Mouse (Mus musculus) testis, adult 2 months (tissue): Measurements from ENCODE around the gene Arhgap15.

Experiments used
- CTCF ChIP-seq: fragments of 200-500 bp; IDR thresholded peaks from 2 replicates; pipeline ENCODE4 v1.5.1; 2012; ENCODE audit warnings: low read depth, mild to moderate bottlenecking, inconsistent platforms, low read length, moderate library complexity; ENCODE audit not compliant: control insufficient read depth, insufficient read depth, insufficient replicate concordance
- POLR2A ChIP-seq: fragments of 200-500 bp; IDR thresholded peaks from 2 replicates; pipeline ENCODE4 v1.6.1; 2012; ENCODE audit warnings: low read depth, mild to moderate bottlenecking, inconsistent platforms, low read length, moderate library complexity; ENCODE audit not compliant: control insufficient read depth

GRCm38 (mm10) chr2:44123246-44123645 lies 374.6 kb downstream of the Arhgap15 start:
- TF ChIP-seq POLR2A (no peak), CTCF (no peak)
